Mouse (Mus musculus) spleen, adult 2 months (tissue): ENCODE data around the gene Wdpcp.

Source experiments
- CTCF ChIP-seq: fragments of 200-500 bp; IDR thresholded peaks from 2 replicates; pipeline ENCODE4 v1.5.1; 2011; ENCODE audit warnings: mild to moderate bottlenecking, inconsistent platforms; ENCODE audit not compliant: insufficient read depth, insufficient read length, insufficient replicate concordance; ENCODE audit errors: extremely low read depth
- POLR2A ChIP-seq: fragments of 200-500 bp; IDR thresholded peaks from 2 replicates; pipeline ENCODE4 v1.6.1; 2011; ENCODE audit warnings: low read depth, low read length, inconsistent platforms

DNA sequence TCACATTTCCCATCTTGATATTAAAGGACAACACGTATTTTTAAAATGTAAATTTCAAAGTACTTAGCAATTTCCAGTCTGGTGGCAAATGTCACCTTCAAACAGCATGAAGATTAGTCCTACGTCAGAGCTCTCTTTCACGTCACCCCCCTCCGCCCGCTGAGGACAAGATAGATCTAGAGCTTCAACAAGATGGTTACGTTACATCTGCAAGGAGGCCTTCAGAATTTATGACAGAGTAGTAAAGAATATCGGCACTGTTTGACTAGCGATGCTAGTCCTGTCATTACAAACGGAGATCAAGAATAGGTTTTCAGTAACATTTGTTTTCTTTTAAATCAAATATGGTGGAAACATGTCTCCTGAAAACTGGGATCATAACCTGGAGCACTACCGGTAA is 1.1 kb upstream of the Wdpcp start:
- no peak for TF ChIP-seq POLR2A
- no peak for TF ChIP-seq CTCF
